Mouse (Mus musculus) frontal cortex, postnatal 36 days (tissue): ENCODE measurements around the gene M1ap.

ENCODE experiments used
- DNase-seq, 2 experiments: peaks; one replicate each; pipeline ENCODE4 v3.0.0; 2022; ENCODE audit warnings: low spot score in 2 of 2

The M1ap gene

DNA sequence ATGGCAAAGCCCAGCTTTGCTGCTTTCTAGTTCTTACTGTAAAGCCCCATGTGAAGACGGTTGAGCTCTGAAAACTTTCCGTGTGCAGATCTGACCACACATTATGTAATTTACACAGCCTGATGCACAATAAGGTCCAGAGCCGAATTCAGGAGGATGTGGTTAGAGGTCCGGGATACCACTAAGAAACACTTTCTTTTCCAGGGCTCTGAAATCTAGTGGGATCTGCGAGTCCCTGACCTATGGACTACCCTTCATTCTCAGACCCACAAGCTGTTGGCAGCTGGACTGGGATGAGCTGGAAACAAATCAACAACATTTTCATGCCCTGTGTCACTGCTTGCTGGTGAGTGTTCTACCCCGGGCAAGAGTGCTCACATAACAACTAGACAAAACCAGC is 59.4 kb downstream of the M1ap start:
- DNase-seq: no peak

DNA sequence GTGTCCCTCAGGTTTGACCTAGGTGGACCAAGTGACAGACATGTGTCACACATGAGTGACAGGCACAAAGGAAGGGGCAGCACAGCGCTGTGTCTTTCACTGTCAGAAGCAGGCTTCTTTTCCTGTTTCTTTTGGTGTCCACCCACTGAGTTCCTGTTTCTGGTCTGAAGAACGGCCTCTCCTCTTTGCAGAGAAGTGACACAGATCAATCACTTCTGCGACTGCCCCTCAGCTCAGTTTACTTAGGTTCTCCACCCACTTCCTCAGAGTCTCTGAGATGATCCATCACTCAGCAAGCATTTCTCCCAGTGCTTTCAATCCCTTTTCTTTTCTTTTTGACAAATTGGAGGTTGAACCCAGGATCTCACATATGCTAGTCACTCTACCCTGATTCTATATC is 62.0 kb downstream of the M1ap start:
- no peak for DNase-seq

DNA sequence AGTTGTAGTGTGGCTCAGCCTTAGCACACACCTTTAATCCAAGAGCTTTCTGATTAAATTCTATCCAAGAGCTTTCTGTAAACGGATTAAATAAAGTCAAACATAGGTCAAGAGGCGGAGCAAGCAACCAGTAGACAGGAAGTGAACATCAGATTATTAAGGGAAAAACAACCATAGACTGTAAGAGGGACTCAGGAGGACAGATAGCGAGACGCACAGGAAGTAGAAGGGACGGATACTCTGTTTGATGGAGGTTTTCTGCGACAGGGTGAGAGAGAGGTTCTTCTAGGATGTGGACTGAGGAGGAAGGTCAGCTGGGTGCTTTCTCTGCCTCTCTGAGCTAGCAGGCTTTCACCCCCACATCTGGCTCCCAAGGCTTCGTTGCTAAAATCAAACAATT is 63.3 kb downstream of the M1ap start:
- DNase-seq: no peak

DNA sequence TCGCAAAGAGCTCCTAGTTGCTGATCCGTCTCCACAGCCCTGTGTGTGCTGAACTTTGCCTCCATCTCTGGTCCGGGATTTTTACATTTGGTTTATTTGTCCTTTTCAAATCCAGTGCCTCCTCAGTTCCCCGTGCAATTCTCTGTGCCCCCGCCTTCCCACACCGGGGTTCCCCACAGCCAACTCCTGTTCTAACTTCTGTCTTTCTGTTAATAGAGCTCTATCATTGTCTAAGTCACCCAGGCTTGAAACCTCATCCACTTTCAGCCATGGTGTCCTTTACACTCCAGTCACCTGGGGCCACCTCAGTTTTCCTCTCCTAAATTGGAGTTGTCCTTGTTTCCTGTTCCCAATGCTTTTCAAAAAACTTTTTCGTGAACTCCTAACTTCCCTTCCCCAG is 64.6 kb downstream of the M1ap start:
- DNase-seq: no peak

DNA sequence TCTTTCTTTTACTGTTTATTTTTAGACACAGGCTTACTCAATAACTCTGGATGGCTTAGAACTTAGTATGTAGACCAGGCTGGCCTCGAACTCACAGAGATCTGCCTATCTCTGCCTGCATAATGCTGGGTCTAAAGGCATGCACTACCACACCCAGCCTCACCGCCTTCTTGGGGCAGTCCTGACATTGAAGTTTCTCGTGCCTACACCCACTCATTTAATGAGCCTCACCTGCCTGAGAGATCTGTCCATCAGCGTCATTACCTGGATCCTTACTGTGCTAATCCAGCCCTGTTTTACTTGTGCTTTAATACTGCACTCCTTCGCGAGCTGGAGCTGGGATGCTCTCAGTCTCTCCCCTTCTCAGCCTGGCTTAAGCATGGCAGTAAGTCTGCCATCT is 65.1 kb downstream of the M1ap start:
- no peak for DNase-seq

DNA sequence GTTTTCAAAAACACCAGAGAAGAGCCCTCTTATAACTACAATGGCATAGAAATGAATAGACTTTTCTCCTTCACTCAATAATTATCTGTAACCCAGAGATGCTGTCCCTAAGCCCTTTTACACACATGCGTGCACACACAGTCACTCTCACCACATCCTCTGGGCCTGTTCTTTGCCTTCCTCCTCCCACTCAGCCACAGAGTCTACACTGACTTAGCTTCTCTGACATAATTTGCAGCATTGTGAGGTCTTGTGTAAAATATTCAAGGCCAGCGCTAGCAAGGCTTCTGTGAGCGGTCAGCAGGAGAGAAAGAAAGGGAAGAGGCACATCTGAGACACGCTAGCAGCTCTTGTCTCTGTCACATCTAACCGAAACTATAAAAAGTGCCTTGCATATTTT is 66.7 kb downstream of the M1ap start:
- DNase-seq: no peak

DNA sequence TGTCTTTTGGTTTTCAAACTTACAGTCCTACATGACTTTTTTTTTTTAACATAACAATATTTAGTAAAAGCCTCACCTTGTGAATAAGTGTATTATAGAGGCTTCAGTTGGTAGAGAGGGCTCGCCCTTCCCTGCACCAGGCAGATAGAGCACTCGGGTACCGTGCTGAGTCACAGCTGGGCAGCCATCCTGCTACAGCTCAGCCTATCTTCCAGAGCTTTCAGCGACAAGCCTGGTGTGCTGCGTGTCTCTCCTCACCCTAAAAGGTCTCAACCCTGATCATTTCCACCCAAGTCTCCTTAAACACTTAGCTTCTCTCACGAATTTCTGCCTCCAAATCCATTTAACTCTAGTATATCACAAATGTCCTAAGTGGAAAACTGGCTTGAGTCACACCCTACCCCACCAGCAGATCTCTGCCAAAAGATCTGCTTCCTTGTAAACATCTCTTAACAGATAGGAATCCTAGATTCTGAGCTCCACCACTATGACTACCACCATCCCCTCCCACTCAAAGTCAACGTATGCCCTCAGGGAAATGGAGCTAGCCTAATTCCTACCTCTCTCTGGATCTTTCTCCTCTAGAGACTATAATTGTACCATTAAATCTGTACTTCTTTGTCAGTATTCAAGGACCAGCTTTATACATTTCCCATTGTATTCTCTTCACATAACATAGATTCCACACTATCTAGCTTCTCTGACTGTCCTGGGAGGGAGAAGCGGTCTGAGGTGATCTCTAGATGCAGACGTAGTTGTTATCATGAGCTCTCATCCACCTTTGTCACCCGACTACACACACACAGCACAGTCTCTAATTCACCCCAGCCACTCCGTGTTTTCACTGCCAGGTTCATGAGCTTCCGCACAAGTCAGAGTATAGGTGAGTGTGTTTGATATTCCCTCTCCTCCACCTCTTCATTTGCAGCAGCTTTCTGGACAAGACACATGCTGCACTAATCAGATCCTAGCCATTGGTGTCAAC is 68.1 kb downstream of the M1ap start:
- DNase-seq: no peak

DNA sequence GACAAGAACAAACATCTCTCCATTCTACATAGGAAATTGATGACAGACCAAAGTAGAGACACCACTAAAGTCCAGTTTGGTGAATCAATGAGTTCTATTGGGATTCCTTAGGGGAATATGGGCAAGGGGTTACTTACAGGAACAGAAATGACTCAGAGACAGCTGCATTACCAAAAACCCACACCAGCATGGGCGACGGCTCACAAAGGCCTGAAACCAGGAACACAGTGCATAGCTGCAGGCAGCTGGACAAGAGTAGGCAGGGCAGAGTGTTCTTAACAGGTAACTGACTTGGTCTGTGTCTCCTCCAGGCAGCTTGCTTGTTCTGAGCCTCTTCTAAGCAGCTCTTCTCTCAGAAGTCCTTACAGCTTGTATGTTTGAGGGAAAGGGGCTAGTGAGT is 69.0 kb downstream of the M1ap start:
- no peak for DNase-seq

DNA sequence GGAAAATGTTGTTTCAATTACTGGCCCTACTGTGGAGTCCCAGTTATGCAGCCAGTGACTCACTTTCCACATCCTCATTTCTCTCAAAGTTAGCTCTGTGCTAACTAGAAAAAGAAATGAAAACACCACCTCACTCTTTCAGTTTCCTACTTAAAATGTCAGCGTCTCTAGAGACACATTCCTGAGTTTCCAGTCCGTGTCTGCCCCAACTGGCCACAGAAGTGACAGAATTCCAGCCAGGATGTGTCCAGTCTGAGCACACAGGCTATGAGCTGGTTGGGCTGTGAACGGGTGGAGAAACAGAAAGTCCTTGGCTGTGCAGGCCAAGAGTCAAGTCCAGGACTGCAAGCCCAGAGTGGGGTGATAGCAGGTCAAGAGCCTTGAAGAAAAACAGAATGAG is 70.5 kb downstream of the M1ap start:
- no peak for DNase-seq

DNA sequence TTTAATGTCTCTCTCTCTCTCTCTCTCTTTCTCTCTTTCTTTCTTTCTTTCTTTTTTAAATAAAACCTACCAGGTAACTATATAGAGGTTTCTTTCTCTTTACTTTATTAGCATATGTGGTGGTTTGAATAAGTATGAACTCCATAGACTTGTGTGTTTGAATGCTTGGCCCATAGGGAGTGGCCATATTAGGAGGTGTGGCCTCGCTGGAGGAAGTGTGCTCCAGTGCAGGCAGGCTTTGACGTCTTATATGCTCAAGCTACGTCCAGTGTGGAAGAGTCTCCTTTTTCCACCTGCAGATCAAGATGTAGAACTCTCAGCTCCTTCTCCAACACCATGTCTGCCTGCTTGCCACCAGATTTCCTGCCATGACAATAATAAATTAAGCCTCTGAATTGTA is 72.3 kb downstream of the M1ap start:
- no peak for DNase-seq

DNA sequence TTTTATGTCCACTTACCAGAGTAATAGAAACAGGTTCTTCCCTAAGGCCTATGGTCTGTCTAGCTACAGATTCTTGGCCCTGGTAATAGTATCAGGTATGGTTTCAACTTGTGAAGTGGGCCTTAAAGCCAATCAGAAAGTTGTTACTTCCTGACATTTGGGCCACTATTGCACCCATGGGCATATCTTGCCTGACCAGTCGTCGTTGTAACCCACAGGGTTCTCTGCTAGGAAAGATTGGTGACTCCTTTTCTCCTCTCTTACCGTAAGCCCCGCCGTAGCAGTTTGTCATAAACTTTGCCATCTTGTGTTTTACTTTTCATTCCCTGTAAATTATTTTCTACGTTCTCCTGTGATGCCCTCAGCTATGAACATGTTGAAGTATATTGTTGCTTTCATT is 73.4 kb downstream of the M1ap start:
- DNase-seq: no peak

DNA sequence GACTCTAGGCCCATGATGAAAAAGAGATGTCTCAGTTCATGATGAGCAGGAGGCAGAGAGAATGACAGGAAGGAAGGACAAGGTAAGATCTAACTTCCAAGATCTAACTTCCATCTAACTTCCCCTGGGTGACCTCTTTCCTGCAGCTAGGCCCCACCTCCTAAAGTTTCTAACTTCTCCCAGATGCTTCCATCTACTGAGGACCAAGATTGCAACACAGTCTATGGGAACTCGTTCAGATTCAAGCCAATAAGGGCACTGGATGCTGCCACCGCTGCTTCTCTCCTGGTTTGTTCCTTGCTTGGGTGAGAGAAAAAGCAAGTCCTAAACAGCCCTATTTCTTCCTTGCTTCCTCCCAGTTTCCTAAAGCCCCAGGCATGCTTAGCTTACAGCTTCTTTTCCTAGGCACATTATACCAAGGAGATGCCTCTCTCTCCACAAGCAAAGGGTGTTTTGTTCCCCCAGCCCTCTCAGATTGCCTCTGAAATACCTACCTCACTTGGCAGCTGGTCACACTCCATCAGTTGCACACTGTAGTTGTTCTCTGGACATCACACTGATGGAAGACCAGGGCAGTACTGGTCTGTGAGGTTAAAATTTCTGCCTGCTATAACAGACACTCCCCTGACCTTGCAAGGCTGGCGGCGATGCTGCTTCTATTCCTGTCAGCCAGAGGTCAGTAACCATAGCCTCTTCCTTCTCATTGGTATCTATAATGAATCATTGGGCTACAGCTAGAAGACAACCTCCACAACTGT is 74.3 kb downstream of the M1ap start:
- DNase-seq: no peak

DNA sequence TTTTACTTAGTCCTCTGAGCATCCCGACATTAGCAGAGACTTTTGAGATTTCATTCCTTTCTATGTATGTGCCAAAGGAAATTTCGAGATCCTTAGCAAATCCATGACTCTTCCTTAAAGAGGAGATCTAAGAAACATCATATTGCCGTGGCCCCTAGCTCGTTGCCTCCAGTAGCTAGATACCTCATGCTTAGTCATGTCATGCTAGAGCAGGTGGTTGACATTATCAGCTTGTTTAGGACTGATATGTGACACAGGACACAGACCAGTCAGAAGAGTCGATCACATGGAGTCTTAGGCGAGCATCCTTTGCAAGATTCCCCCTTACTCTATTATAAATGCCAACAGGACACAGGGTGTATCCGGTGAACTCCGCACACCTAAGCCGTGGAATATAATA is 76.3 kb downstream of the M1ap start:
- DNase-seq: no peak

DNA sequence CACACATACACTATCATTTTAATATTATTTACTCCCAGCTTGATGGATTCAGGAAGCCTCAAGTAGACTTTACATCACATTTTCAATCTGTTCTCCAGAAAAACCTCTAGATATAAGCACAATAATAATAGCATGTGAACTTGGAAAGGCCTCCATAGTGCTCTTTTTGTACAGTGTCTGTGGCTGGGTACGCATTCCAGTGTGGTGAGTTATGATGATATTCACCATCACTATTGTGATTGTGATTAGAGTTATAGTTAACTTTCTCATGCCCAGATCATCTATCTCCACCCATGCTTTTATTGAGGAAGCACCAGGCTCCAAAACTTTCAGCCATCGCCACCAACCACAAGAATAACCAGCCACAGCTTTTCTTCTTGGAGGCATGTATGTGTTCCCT is 77.1 kb downstream of the M1ap start:
- no peak for DNase-seq

DNA sequence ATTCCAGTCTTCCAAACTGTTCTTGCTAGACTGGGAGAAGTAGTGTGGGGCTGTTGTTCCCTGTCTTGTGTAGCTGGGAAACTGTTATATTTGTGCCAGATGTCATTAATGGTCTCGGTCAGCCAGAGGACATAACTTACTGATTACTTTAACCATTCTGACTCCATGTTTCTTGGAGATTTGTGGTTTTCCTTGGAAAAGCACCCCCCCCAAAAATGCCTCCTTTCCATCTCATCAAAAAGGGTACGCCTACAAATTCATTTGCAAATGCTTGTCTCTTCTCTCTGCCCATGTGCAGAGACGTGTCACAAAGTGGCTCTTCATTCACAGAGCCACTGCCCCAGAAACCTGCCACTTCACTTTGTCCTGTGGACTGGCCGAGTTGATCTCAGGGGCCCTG is 77.7 kb downstream of the M1ap start:
- DNase-seq: no peak

DNA sequence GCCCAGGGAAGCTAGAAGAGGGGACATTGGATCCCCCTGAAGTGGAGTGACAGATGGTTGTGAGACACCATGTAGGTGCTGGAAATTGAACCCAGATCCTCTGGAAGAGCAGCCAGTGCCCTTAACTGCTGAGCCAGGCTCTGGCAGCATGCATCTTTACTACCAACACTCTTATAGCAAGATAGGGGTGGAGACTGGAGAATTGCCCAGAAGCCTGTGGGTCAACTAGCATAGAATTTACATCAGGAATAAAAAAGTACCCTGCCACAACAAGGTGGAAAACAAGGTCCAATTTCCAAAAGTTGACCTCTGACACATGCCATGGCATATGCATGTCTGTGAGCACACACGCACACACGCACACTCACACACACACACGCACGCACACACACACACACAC is 78.5 kb downstream of the M1ap start:
- DNase-seq: no peak

DNA sequence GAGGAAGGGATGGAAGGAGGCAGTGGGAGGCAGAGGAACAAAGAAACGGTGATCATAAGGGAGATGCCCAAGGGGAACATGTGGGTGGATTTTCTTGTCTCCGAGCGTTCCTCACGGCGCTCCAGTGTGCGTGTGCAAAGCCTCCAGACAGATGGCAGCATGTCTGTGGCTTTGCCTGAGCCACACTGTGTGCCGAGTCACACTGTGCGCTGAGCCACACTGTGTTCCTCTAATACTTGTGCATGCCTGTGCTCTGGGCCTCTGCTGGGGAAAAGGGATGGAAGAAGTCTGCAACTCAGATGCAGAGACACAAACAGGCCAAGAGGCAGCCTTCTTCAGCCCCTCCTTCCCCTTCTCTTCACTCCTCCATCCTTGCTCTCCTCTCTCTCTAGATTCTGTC is 80.6 kb downstream of the M1ap start:
- DNase-seq: no peak

DNA sequence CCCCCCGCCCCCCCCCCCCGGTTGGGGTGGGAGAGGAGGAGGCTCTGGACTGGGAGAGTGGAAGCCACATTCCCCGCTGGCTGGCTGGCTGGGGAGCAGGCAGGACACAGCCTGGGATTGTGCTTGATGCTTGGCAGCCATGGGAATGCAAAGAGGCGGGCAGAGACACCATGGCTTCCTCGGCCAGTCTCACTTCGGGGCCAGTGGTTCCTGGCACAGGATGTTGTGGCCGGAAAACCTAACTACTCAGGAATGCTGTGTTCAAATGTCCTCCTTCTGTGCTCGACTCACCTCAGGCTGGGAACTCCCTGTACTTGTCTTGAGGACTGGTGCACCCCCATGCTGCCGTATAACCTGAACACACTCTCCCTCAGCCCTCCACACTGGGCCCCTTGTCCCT is 81.0 kb downstream of the M1ap start:
- DNase-seq: no peak

DNA sequence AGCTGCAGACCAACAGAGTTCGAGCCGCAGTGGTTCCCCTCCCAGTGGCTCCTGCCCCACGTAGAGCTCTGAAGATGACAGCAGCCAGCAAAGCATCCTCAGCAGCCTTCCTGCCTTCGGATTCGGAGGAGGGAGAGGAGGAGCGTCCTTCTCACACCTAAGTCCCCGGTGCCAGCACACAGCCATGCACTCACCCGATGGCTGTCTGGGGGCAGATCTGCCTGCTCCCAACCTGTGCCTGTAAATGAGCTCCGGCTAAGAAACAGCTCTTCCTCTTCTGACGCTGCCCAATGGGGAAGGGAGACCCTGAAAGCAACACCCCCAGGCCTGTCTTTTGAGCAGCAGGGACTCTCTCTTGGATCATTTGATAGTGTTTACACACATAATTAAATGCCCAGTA is 83.1 kb downstream of the M1ap start:
- no peak for DNase-seq

DNA sequence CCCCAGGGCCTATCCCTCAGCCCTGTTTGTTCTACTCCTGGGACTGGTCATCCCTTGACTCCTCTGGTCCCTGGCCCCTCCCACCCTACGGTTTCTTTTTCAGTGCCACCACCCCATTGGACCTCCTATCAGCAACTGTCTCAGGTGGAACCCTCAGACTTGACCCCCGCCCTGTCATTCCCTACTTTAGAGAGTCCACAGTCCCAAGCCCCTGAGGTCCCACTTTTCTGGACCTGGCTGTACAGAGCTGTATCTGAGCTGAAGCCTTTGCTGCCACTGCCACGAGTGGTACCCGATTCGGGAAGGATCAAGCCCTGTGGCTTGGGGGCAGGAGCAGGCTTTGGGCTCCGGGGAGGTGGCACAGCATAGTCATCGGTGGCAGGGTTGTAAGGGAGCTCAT is 84.4 kb downstream of the M1ap start:
- no peak for DNase-seq

DNA sequence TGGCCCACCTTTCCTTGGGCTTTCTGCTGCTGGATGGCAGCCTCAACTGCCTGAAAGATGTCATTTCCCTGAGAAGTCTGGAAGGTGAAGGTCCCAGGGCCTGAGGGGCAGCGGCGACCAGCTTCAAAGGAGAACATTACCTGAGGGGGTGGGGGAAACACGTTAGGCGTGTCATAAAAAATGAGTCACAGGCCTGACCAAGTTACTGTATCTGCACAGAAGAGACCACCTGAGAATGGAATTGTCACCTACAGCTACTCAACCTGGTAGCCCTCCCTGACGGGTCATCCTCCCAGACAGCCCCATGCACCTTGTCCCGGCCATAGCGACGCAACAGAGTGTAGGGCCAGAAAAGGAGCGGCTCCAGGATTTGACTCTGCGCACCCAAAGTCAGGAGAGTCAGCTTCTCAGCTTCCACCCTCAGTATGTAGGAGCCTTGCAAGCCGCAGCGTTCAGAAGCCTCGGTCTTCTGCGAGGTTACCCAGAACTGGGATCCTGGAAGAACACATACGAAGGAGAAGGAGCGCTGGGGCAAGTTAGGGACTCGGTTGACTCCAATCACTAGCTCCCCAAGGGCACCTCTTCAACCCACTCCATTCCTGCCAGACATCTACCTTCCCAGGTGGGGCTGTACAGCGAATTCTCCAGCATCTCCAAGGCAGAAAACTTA is 85.4 kb downstream of the M1ap start:
- no peak for DNase-seq

DNA sequence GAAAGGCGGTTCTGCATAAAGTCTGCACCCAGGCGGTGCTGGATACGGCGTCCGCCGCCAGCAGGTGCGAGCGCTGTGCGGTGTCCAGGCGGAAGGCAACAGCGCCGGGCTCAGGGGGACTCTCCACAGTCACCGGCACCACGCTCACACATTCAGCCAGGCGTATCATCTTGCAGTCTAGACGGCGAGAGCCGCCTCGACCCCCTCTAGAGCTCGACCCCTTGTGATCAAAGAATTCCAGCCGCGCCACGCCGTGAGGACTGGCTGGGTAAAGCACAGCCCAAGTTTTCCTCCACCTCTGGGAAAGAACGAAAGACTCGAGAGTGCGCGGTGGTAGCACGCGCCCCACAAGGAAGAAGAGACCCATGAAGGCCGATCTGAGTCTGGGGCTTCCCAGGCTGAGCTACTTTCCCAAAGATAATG is 86.1 kb downstream of the M1ap start:
- no peak for DNase-seq
